Mouse (Mus musculus) left cerebral cortex, adult 18-20 months (tissue): ENCODE results near the gene Cbr2. TPM values are rescaled to one million over a fixed set of nuclear protein-coding genes. Genes with fewer than 3 reads are reported as not detected.

Experiments
- DNase-seq, 2 experiments: peaks; one replicate each; pipeline ENCODE4 v3.0.0; 2021 to 2022; ENCODE audit warnings: low spot score in 2 of 2, mixed read lengths in 1 of 2
- total RNA-seq, 2 experiments: library from RNA; stranded (reverse); gene quantifications; 2 replicates each; pipeline ENCODE4 v1.2.3; 2021

Cbr2 gene
- total RNA-seq, 2 experiments from 2014 or later: 1.7 to 2.9 TPM

GRCm38 (mm10) chr11:120712771-120713568, 18.9 kb downstream of the Cbr2 start:
- peak; percentile 21 to 35 for DNase-seq

GRCm38 (mm10) chr11:120711980-120712604, 19.8 kb downstream of the Cbr2 start:
- DNase-seq: no peak

GRCm38 (mm10) chr11:120710672-120711071, 21.2 kb downstream of the Cbr2 start:
- DNase-seq: no peak

GRCm38 (mm10) chr11:120709551-120709950, 22.4 kb downstream of the Cbr2 start:
- DNase-seq: no peak

- DNase-seq: no peak
These were observed 23.9 kb downstream of the Cbr2 start for GRCm38 (mm10) chr11:120707969-120708368.

- no peak for DNase-seq
These were observed 24.7 kb downstream of the Cbr2 start for GRCm38 (mm10) chr11:120707225-120707624.

GRCm38 (mm10) chr11:120706120-120706519, 25.8 kb downstream of the Cbr2 start:
- no peak for DNase-seq

GRCm38 (mm10) chr11:120704486-120705325, 27.2 kb downstream of the Cbr2 start:
- DNase-seq: no peak

- DNase-seq: no peak
These were observed 28.0 kb downstream of the Cbr2 start for GRCm38 (mm10) chr11:120703696-120704454.

GRCm38 (mm10) chr11:120697741-120698140, 34.2 kb downstream of the Cbr2 start:
- no peak for DNase-seq

GRCm38 (mm10) chr11:120696568-120696967, 35.3 kb downstream of the Cbr2 start:
- no peak for DNase-seq

GRCm38 (mm10) chr11:120695641-120696040, 36.3 kb downstream of the Cbr2 start:
- DNase-seq: no peak

- DNase-seq: no peak
These were observed 36.7 kb downstream of the Cbr2 start for GRCm38 (mm10) chr11:120695184-120695583.

GRCm38 (mm10) chr11:120693461-120693860, 38.5 kb downstream of the Cbr2 start:
- DNase-seq: no peak

GRCm38 (mm10) chr11:120692471-120693011, 39.4 kb downstream of the Cbr2 start:
- DNase-seq: no peak

GRCm38 (mm10) chr11:120689365-120689764, 42.5 kb downstream of the Cbr2 start:
- no peak for DNase-seq

GRCm38 (mm10) chr11:120686650-120687272, 45.2 kb downstream of the Cbr2 start:
- no peak for DNase-seq

- no peak for DNase-seq
These were observed 47.3 kb downstream of the Cbr2 start for GRCm38 (mm10) chr11:120684660-120685059.

- no peak for DNase-seq
These were observed 47.8 kb downstream of the Cbr2 start for GRCm38 (mm10) chr11:120684086-120684485.

GRCm38 (mm10) chr11:120683536-120683935, 48.4 kb downstream of the Cbr2 start:
- no peak for DNase-seq
